Mouse (Mus musculus): ENCODE data around the gene Larp4. TPM values are rescaled to one million over a fixed set of nuclear protein-coding genes. Genes with fewer than 3 reads are reported as not detected.

Gene Larp4
- total and polyA plus RNA-seq, 3 experiments: 32.5 to 55.3 (median 54.2) TPM

GRCm38 (mm10) chr15:100056397-100056908 lies 86.6 kb downstream of the Larp4 start:
- TF ChIP-seq POLR2A (IDR thresholded peaks at IDR 0.05; ENCODE audit: insufficient read depth, low read depth, low read length) (no peak), EP300 (IDR thresholded peaks at IDR 0.05; ENCODE audit: insufficient read depth, low read depth, low read length) (no peak), CTCF (IDR thresholded peaks at IDR 0.05) (no peak)
- 72% methylated on average over 7 of the region's 7 CpGs for WGBS
- peaks cover 14% of the 10 kb centered on the region for H3K4me1 ChIP-seq (ENCODE audit: control insufficient read depth, insufficient read depth, low read length)
- H3K9ac ChIP-seq (ENCODE audit: low read depth, low read length): no peak overlapping the region
- DNase-seq: no peak
- H3K79me2 ChIP-seq (replicated peaks; ENCODE audit: control insufficient read depth, insufficient read depth, low read length): peaks cover 18% of the 10 kb centered on the region
- no peaks in the 10 kb centered on the region; the same call in 1 of the 2 replicates for H3K36me3 ChIP-seq (ENCODE audit: control insufficient read depth, insufficient read depth, low read length)
- H3K27ac ChIP-seq: no peak overlapping the region
- H3K4me3 ChIP-seq: no peak overlapping the region
- H3K27me3 ChIP-seq (ENCODE audit: control insufficient read depth, insufficient read depth, low read length): no peaks in the 10 kb centered on the region
- intact Hi-C loops (cut with DNase I): no loop called here

GRCm38 (mm10) chr15:100057698-100058097 lies 87.8 kb downstream of the Larp4 start:
- peaks cover 20% of the 10 kb centered on the region for H3K79me2 ChIP-seq (replicated peaks; ENCODE audit: control insufficient read depth, insufficient read depth, low read length)
- H3K36me3 ChIP-seq (ENCODE audit: control insufficient read depth, insufficient read depth, low read length): no peaks in the 10 kb centered on the region; the same call in 1 of the 2 replicates
- no peaks in the 10 kb centered on the region for H3K27me3 ChIP-seq (ENCODE audit: control insufficient read depth, insufficient read depth, low read length)
- no peak for TF ChIP-seq POLR2A (IDR thresholded peaks at IDR 0.05; ENCODE audit: insufficient read depth, low read depth, low read length)
- TF ChIP-seq CTCF (IDR thresholded peaks at IDR 0.05): no peak
- TF ChIP-seq EP300 (IDR thresholded peaks at IDR 0.05; ENCODE audit: insufficient read depth, low read depth, low read length): no peak
- DNase-seq: no peak
- H3K27ac ChIP-seq: no peak overlapping the region
- peaks cover 16% of the 10 kb centered on the region for H3K4me1 ChIP-seq (ENCODE audit: control insufficient read depth, insufficient read depth, low read length)
- H3K9ac ChIP-seq (ENCODE audit: low read depth, low read length): no peak overlapping the region
- 66% methylated on average over 3 of the region's 3 CpGs for WGBS
- intact Hi-C loops (cut with DNase I): no loop called here
- H3K4me3 ChIP-seq: no peak overlapping the region

- Histone ChIP-seq H3K36me3 (ENCODE audit: control insufficient read depth, insufficient read depth, low read length) (no peaks in the 10 kb centered on the region; the same call in 1 of the 2 replicates), H3K4me3 (no peak overlapping the region), H3K79me2 (replicated peaks; ENCODE audit: control insufficient read depth, insufficient read depth, low read length) (peaks cover 18% of the 10 kb centered on the region), H3K4me1 (ENCODE audit: control insufficient read depth, insufficient read depth, low read length) (peaks cover 16% of the 10 kb centered on the region), H3K27ac (no peak overlapping the region), H3K27me3 (ENCODE audit: control insufficient read depth, insufficient read depth, low read length) (no peaks in the 10 kb centered on the region), H3K9ac (ENCODE audit: low read depth, low read length) (no peak overlapping the region)
- TF ChIP-seq POLR2A (IDR thresholded peaks at IDR 0.05; ENCODE audit: insufficient read depth, low read depth, low read length) (no peak), EP300 (IDR thresholded peaks at IDR 0.05; ENCODE audit: insufficient read depth, low read depth, low read length) (no peak), CTCF (IDR thresholded peaks at IDR 0.05) (no peak)
- DNase-seq: no peak
- intact Hi-C loops (cut with DNase I): no loop called here
- WGBS: 83% methylated on average over 3 of the region's 3 CpGs
Measured at GRCm38 (mm10) chr15:100058143-100058542, 88.3 kb downstream of the Larp4 start.

- Histone ChIP-seq H3K27ac (no peak overlapping the region), H3K9ac (ENCODE audit: low read depth, low read length) (no peak overlapping the region), H3K27me3 (ENCODE audit: control insufficient read depth, insufficient read depth, low read length) (no peaks in the 10 kb centered on the region), H3K36me3 (ENCODE audit: control insufficient read depth, insufficient read depth, low read length) (no peaks in the 10 kb centered on the region; the same call in 1 of the 2 replicates), H3K4me3 (no peak overlapping the region), H3K4me1 (ENCODE audit: control insufficient read depth, insufficient read depth, low read length) (peaks cover 18% of the 10 kb centered on the region), H3K79me2 (replicated peaks; ENCODE audit: control insufficient read depth, insufficient read depth, low read length) (peaks cover 19% of the 10 kb centered on the region)
- no peak for DNase-seq
- no peak for TF ChIP-seq EP300 (IDR thresholded peaks at IDR 0.05; ENCODE audit: insufficient read depth, low read depth, low read length)
- TF ChIP-seq POLR2A (IDR thresholded peaks at IDR 0.05; ENCODE audit: insufficient read depth, low read depth, low read length): no peak
- no peak for TF ChIP-seq CTCF (IDR thresholded peaks at IDR 0.05)
- 60% methylated on average over 11 of the region's 11 CpGs for WGBS
- intact Hi-C loops (cut with DNase I): no loop called here
Measured at GRCm38 (mm10) chr15:100058912-100059311, 89.0 kb downstream of the Larp4 start.

- no peak overlapping the region for H3K9ac ChIP-seq (ENCODE audit: low read depth, low read length)
- TF ChIP-seq EP300 (IDR thresholded peaks at IDR 0.05; ENCODE audit: insufficient read depth, low read depth, low read length): no peak
- TF ChIP-seq POLR2A (IDR thresholded peaks at IDR 0.05; ENCODE audit: insufficient read depth, low read depth, low read length): no peak
- no peak for TF ChIP-seq CTCF (IDR thresholded peaks at IDR 0.05)
- no peak for DNase-seq
- H3K79me2 ChIP-seq (replicated peaks; ENCODE audit: control insufficient read depth, insufficient read depth, low read length): peaks cover 18% of the 10 kb centered on the region
- intact Hi-C loops (cut with DNase I): no loop called here
- 67% methylated on average over 7 of the region's 7 CpGs for WGBS
- peaks cover 18% of the 10 kb centered on the region for H3K4me1 ChIP-seq (ENCODE audit: control insufficient read depth, insufficient read depth, low read length)
- H3K36me3 ChIP-seq (ENCODE audit: control insufficient read depth, insufficient read depth, low read length): no peaks in the 10 kb centered on the region; the same call in 1 of the 2 replicates
- H3K27me3 ChIP-seq (ENCODE audit: control insufficient read depth, insufficient read depth, low read length): no peaks in the 10 kb centered on the region
- no peak overlapping the region for H3K27ac ChIP-seq
- no peak overlapping the region for H3K4me3 ChIP-seq
Measured at GRCm38 (mm10) chr15:100059626-100060311, 89.9 kb downstream of the Larp4 start.

- H3K27me3 ChIP-seq (ENCODE audit: control insufficient read depth, insufficient read depth, low read length): no peaks in the 10 kb centered on the region
- no peak overlapping the region for H3K27ac ChIP-seq
- H3K36me3 ChIP-seq (ENCODE audit: control insufficient read depth, insufficient read depth, low read length): no peaks in the 10 kb centered on the region; the same call in 1 of the 2 replicates
- 67% methylated on average over 4 of the region's 4 CpGs for WGBS
- no peak for TF ChIP-seq CTCF (IDR thresholded peaks at IDR 0.05)
- no peak for TF ChIP-seq EP300 (IDR thresholded peaks at IDR 0.05; ENCODE audit: insufficient read depth, low read depth, low read length)
- TF ChIP-seq POLR2A (IDR thresholded peaks at IDR 0.05; ENCODE audit: insufficient read depth, low read depth, low read length): no peak
- peaks cover 18% of the 10 kb centered on the region for H3K4me1 ChIP-seq (ENCODE audit: control insufficient read depth, insufficient read depth, low read length)
- H3K9ac ChIP-seq (ENCODE audit: low read depth, low read length): no peak overlapping the region
- intact Hi-C loops (cut with DNase I): no loop called here
- H3K79me2 ChIP-seq (replicated peaks; ENCODE audit: control insufficient read depth, insufficient read depth, low read length): peaks cover 16% of the 10 kb centered on the region
- H3K4me3 ChIP-seq: no peak overlapping the region
- DNase-seq: no peak
Measured at GRCm38 (mm10) chr15:100060513-100061140, 90.8 kb downstream of the Larp4 start.

Measured in heart, adult 2 months (tissue).